Mouse (Mus musculus) neutrophil, adult 59 days (primary cell): ENCODE measurements around the gene Mvd. TPM values are rescaled to one million over a fixed set of nuclear protein-coding genes. Genes with fewer than 3 reads are reported as not detected.

Experiments
- total RNA-seq, 2 experiments: library from RNA; stranded (reverse); gene quantifications; 1 replicate in 1 of 2; 2 replicates in 1 of 2; pipeline ENCODE4 v1.2.4; 2023

Mvd gene
- 10 to 100 TPM in 1 of 2 experiments, 1 to 10 TPM in 1; 7.3 to 10.1 TPM for total RNA-seq

GRCm38 (mm10) chr8:122443262-122444006 lies at the start of gene Mvd:
TSS of gene Mvd (minus strand) at chr8:122443422.

GRCm38 (mm10) chr8:122475580-122476320 lies 32.5 kb upstream of the Mvd start, which contains the start of the genes Rnf166 and Ctu2:
TSS of gene Rnf166 (minus strand) at chr8:122476064.
TSS of gene Ctu2 (plus strand) at chr8:122476143.

GRCm38 (mm10) chr8:122460524-122461472 lies 17.6 kb upstream of the Mvd start, which contains the start of gene Snai3:
TSS of gene Snai3 (minus strand) at chr8:122460733.

DNA sequence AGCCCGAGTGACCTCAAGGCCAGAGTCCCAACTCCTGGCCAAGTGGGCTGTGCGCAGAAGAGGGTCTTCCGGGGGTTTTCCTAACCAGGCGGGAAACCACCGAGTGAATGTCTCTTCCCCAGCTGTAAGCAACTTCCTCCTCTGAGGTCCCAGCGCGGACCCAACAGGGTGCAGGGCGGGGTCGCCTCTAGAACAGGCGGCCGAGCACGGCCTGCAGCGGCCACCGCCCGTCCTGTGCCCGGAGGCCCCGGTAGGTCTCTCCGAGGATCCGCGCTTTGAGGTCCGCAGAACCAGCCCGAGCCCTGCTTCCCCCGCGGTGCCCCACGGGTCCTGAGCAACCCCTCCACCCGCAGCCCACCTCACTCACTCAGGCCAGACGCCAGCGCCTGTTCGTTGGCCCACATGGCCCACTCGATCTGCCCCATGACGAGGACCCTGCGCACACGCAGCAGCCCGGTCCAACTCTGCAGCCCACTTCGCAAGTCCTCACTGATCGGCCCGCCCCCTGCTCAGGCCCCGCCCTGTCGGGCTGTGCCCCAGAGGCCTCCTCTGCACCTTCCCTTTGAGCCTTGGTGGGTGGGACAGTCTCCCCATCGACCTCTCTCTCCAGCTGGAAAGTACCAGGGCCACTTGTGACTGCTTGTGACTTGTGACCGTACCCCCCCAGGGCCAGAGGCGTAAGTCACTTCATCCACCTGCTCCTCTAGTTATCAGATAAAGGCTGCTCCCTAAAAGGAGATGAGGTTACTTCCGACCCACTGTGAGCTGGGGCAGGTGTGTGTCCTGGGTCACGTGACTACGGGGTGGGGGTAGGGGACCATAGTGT lies 10.6 kb downstream of the Mvd start, which contains the start of gene Cyba:
TSS of gene Cyba (minus strand) at position 488 of the 826 bp plus-strand sequence.

GRCm38 (mm10) chr8:122421376-122422070 lies 21.7 kb downstream of the Mvd start, which contains the start of gene Il17c:
TSS of gene Il17c (plus strand) at chr8:122422020.

Other genes starting within 250 kb of the Mvd start
- 10 to 100 TPM; 17.8 to 25.9 TPM for gene Zfpm1, start 161.3 kb downstream of the Mvd start, total RNA-seq
- gene Trhr2, start 82.7 kb downstream of the Mvd start, total RNA-seq: not detected
- 10 to 100 TPM; 48.2 to 51.7 TPM for gene Zc3h18, start 66.8 kb downstream of the Mvd start, total RNA-seq
- gene Il17c, start 21.4 kb downstream of the Mvd start, total RNA-seq: under 1 TPM in 1 of 2 experiments, not detected in 1; 0.53 TPM
- 100 to 1,000 TPM; 806 to 827 TPM for gene Cyba, start 10.5 kb downstream of the Mvd start, total RNA-seq
- not detected for gene Snai3, start 17.3 kb upstream of the Mvd start, total RNA-seq
- 10 to 100 TPM; 45.1 to 55.0 TPM for gene Rnf166, start 32.6 kb upstream of the Mvd start, total RNA-seq
- 10 to 100 TPM; 12.7 to 15.7 TPM for gene Ctu2, start 32.7 kb upstream of the Mvd start, total RNA-seq
- 10 to 100 TPM; 40.1 to 60.0 TPM for gene Piezo1, start 107.9 kb upstream of the Mvd start, total RNA-seq
- 10 to 100 TPM; 50.8 to 55.3 TPM for gene Cdt1, start 124.6 kb upstream of the Mvd start, total RNA-seq
- 100 to 1,000 TPM; 144 to 180 TPM for gene Aprt, start 133.5 kb upstream of the Mvd start, total RNA-seq
- gene Galns, start 168.0 kb upstream of the Mvd start, total RNA-seq: 10 to 100 TPM; 78.3 to 78.7 TPM
- gene Trappc2l, start 168.2 kb upstream of the Mvd start, total RNA-seq: 10 to 100 TPM; 39.5 to 48.7 TPM
- gene Pabpn1l, start 179.3 kb upstream of the Mvd start, total RNA-seq: not detected